Mouse (Mus musculus) granulocyte monocyte progenitor cell, adult 5-6 weeks (primary cell): ENCODE results near the gene Tango6. TPM values are rescaled to one million over a fixed set of nuclear protein-coding genes. Genes with fewer than 3 reads are reported as not detected.
A peak's percentile ranks its signal among the peaks of the same experiment; 100 is the strongest.

Experiments
- ATAC-seq: replicated peaks from 2 replicates; pipeline ENCODE4 v1.8.0; 2016; ENCODE audit warnings: mild to moderate bottlenecking, moderate TSS enrichment, inconsistent platforms; ENCODE audit not compliant: poor library complexity, severe bottlenecking
- total RNA-seq, 2 experiments: library from RNA; stranded (forward) in 1 of 2; stranded (reverse) in 1 of 2; fragments of 200-712, 200-1000 nt in 1 of 2; fragments of >200 nt in 1 of 2; fragmentation: Nextera tagmentation in 1 of 2; gene quantifications; 2 replicates each; pipeline ENCODE4 v1.2.3; 2014 to 2017

Tango6 gene
- total RNA-seq, 2 experiments from 2014 or later: 7.0 to 12.5 TPM

DNA sequence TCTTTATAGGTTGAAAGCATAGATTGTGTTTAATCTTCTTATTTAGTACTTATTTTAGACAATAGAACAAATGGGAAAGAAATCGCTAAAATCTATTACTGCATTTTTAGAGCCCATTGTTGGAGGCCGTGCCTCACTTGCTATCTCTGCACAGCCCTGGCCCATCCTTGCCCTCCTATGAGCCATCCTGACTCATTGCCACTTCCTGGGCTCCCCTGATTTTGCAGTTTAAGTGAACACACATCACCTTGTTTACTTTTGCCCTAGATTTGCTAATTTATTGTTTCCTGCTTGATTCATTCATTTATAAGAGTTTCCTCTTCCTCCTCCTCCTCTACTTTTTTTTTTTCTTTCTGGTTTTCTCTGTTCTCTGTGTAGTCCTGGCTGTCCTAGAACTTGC, 55.0 kb downstream of the Tango6 start:
- ATAC-seq: no peak

GRCm38 (mm10) chr8:106742321-106742720, 59.5 kb downstream of the Tango6 start:
- no peak for ATAC-seq

- no peak for ATAC-seq
Observed at GRCm38 (mm10) chr8:106743361-106743760, 60.5 kb downstream of the Tango6 start.

GRCm38 (mm10) chr8:106753436-106753835, 70.6 kb downstream of the Tango6 start:
- ATAC-seq: no peak

- no peak for ATAC-seq
Observed at GRCm38 (mm10) chr8:106761317-106761716, 78.4 kb downstream of the Tango6 start.

- peak; percentile 99 for ATAC-seq
Observed at GRCm38 (mm10) chr8:106761867-106762523, 79.1 kb downstream of the Tango6 start.

- no peak for ATAC-seq
Observed at GRCm38 (mm10) chr8:106764529-106764928, 81.7 kb downstream of the Tango6 start.

DNA sequence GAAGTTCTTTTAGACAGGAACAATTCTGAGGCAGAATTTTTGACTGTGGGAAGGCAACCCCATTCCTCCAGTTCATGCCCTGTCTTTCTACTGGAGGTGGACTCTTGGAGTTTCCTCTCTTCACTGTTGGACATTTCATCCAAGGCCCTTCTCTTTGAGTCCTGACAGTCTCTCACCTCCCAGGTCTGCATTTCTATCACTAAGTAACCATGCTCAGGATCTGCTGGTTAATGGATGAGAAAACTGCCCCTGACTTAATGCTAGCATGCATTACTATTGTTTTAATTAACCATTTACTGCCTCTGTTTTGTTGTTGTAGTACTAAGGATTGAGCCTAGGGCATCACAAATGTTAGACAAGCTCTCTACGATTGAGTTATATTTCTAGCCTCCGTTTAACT, 82.7 kb downstream of the Tango6 start:
- no peak for ATAC-seq

- ATAC-seq: no peak
Observed at GRCm38 (mm10) chr8:106766736-106767135, 83.9 kb downstream of the Tango6 start.

GRCm38 (mm10) chr8:106769147-106769805, 86.4 kb downstream of the Tango6 start:
- ATAC-seq: peak; percentile 93

DNA sequence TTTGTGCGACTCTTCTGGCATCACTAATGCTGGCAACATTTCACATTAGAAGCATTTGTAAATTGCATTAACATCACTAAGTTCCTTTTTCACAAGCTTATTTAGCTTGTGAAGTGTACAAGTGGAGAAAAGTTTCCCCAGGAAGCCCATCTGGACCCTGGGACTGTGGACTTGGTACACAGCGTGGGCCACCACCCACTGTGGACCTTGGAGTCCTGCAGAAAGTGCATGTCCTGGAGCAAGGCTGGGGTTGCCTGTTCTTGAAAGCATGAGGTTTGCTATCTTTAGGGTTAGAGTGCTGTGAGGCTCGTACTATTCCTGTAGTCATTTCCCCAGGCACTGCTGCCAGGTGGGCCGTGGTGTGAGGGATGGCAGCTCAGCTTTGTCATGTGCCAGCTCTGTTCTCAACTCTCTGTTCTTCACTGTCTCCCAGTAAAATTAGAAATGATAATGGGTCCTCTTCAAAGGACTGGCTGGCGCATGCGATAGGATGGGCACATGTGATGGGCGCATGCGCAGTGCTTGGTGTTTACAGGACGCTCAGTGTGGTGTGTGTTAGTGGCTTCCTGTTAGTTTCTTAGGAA, 87.8 kb downstream of the Tango6 start:
- no peak for ATAC-seq

DNA sequence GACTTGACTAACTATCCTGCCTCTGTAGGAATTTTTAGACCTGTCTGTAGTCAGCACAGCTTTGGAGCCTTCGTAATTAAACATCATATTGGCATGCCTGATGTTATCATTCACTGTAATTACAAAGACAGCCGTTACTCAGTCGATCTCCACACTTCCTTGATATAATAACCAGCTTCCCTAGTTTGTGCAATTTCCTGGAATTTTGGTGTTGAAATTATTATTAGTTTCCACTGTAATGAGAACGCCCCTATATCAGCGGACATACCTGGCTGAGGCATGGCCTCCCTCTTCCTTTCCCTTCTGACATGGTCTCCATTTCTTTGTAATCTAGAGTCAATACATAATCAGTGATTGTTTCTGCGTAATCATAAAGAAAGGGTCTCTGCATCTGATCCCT, 89.2 kb downstream of the Tango6 start:
- ATAC-seq: no peak

DNA sequence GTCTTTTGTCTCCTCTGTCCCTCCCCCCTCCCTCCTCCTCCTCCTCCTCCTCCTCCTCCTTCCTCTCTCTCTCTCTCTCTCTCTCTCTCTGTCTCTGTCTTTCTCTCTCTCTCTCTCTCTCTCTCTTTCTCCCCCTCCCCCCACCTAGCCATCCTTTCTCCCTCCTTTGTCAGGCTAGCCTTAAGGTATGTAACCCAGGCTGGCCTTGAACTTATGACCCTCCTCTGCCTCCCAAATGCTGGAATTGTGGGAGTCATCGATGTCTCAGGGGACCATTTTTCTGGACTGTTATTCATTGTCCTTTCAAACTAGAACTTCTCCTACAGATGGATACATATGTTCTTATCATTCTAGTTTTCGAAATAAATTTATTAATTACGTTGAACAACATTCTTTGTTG, 89.6 kb downstream of the Tango6 start:
- ATAC-seq: no peak

GRCm38 (mm10) chr8:106774567-106775320, 91.9 kb downstream of the Tango6 start:
- ATAC-seq: no peak

- no peak for ATAC-seq
Observed at GRCm38 (mm10) chr8:106789623-106790022, 106.8 kb downstream of the Tango6 start.

- ATAC-seq: no peak
Observed at GRCm38 (mm10) chr8:106794820-106795219, 112.0 kb downstream of the Tango6 start.

DNA sequence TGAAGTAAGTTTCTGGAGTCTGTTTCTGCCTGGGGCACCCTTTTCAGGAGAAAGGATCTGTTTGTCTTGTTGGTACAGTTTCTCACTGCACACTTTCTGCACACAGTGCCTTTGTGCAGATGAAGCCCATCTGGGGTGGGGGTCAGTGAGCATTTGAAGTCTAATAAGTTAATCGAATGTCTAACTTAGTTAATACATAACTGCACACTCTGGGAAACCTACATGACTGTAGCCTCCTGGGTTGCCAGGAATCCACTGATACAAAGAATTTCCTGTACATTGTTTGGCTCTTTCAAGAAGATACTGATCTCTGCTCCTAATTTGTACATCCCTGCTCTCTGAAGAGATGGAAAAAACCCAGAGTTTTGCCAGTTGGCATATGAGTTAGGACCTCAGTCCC, 117.0 kb downstream of the Tango6 start:
- ATAC-seq: no peak

DNA sequence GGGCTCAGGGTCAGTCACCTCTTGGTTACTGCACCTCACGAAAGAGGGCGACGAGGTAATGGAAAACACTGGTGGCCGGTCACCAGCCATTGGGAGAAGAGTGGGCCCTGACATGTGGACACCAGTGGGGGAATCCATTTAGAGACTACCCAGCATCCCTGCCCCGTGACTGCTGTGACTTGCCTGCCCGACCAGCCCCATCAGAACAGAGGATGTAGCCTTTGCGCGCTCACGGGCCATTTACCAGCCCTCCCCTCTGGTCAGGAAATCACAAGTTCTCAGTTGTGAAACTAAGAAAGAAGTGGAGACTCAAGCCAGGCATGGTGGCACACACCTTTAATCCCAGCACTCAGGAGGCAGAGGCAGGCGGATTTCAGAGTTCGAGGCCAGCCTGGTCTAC, 118.4 kb downstream of the Tango6 start:
- ATAC-seq: no peak

DNA sequence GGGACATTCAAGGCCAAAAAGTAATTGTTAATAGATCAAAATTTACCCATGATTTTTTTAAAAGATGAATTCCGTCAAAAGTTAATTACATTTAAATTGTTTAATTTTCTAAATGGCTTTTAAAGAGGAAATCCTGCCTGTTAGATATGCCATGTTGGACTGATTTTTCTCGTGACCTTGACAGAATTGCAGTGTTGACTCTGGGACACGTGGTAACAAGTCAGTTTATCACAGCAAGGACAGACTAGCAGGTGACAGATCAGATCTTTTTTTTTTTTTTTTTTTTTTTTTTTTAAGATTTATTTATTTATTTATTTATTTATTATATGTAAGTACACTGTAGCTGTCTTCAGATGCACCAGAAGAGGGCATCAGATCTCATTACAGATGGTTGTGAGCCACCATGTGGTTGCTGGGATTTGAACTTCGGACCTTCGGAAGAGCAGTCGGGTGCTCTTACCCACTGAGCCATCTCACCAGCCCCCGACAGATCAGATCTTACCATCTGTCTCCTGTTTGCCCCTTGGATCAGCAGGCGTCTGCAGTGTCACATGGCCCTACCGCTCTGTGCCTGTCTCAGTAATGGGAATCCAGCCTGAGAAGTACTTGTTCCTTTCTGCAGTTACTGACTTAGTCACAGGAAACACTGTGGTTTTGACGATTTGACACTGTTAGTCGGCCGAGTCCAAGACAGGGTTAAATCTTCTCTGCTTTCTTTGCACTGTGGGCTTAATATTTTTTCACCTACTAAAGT, 119.7 kb downstream of the Tango6 start:
- peak; percentile 84 for ATAC-seq

DNA sequence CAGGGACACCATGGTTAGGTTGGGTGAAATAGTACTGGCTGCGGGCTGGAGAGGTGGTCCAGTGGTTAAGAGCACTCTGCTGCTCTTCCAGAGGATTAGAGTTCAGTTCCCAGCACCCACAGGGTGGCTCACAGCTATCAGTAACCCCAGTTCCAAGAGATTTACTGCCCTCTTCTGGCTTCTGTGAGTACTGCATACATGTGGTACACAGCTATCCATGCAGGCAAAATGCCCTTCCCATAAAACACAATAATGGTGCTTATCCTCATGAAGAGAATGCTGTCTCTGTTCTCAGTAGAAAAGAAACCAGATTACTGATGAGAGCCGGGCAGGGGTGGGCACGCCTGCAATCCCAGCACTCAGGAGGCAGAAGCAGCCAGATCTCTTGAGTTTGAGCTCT, 123.0 kb downstream of the Tango6 start:
- no peak for ATAC-seq
